Mouse (Mus musculus): Measurements from ENCODE around the gene Cgas. TPM values are rescaled to one million over a fixed set of nuclear protein-coding genes. Genes with fewer than 3 reads are reported as not detected.
"Not testable (repeated sequence)": the region's sequence is repeated elsewhere in the genome, so short reads cannot be mapped to it uniquely, and the experiment has no call there.

The Cgas gene
- 1.2 TPM in 2 replicates for polyA plus RNA-seq (2012; rRNA removed)

GRCm38 (mm10) chr9:78442579-78443392, at the start of gene Cgas:
Cgas (minus strand) TSS chr9:78443237.
- DNase-seq (ENCODE audit: low read depth, low spot score) = peak; percentile 33
- under 1% methylated on average over 81 of the region's 81 CpGs for WGBS

- 61% methylated on average over 3 of the region's 3 CpGs for WGBS
- DNase-seq (ENCODE audit: low read depth, low spot score) = no peak
These were observed 49.2 kb upstream of the Cgas start for GRCm38 (mm10) chr9:78492254-78492653.

GRCm38 (mm10) chr9:78491169-78491568, 48.1 kb upstream of the Cgas start:
- DNase-seq (ENCODE audit: low read depth, low spot score) = no peak
- 10% methylated on average over 3 of the region's 3 CpGs for WGBS

GRCm38 (mm10) chr9:78488890-78489420, 45.9 kb upstream of the Cgas start, which contains the start of gene Eef1a1:
Eef1a1 (minus strand) TSS chr9:78489151.
- DNase-seq (ENCODE audit: low read depth, low spot score) = no peak
- under 1% methylated on average over 16 of the region's 20 CpGs for WGBS

GRCm38 (mm10) chr9:78488021-78488420, 45.0 kb upstream of the Cgas start:
- DNase-seq (ENCODE audit: low read depth, low spot score) = not testable (repeated sequence)
- 69% methylated on average over 5 of the region's 5 CpGs for WGBS

GRCm38 (mm10) chr9:78484660-78485059, 41.6 kb upstream of the Cgas start:
- 83% methylated on average over 3 of the region's 3 CpGs for WGBS
- no peak for DNase-seq (ENCODE audit: low read depth, low spot score)

GRCm38 (mm10) chr9:78482386-78482785, 39.3 kb upstream of the Cgas start:
- no peak for DNase-seq (ENCODE audit: low read depth, low spot score)
- WGBS = 20% methylated on average over 3 of the region's 3 CpGs

GRCm38 (mm10) chr9:78481423-78482331, 38.6 kb upstream of the Cgas start:
- under 1% methylated on average over 73 of the region's 77 CpGs for WGBS
- DNase-seq (ENCODE audit: low read depth, low spot score) = peak; percentile 92

- no peak for DNase-seq (ENCODE audit: low read depth, low spot score)
- under 1% methylated on average over 46 of the region's 46 CpGs for WGBS
These were observed 37.8 kb upstream of the Cgas start for GRCm38 (mm10) chr9:78480706-78481358.

GRCm38 (mm10) chr9:78480227-78480626, 37.2 kb upstream of the Cgas start:
- WGBS = 1% methylated on average over 13 of the region's 13 CpGs

GRCm38 (mm10) chr9:78479308-78479707, 36.3 kb upstream of the Cgas start:
- not testable (repeated sequence) for DNase-seq (ENCODE audit: low read depth, low spot score)
- WGBS = 17% methylated on average over 8 of the region's 8 CpGs

More at GRCm38 (mm10) chr9:78480227-78480626, 37.2 kb upstream of the Cgas start:
- DNase-seq (ENCODE audit: low read depth, low spot score) = not testable (repeated sequence)

- not testable (repeated sequence) for DNase-seq (ENCODE audit: low read depth, low spot score)
These were observed 35.1 kb upstream of the Cgas start for GRCm38 (mm10) chr9:78478009-78478605.

GRCm38 (mm10) chr9:78477021-78477551, 34.0 kb upstream of the Cgas start:
- DNase-seq (ENCODE audit: low read depth, low spot score) = no peak
- 9% methylated on average over 5 of the region's 5 CpGs for WGBS

More at GRCm38 (mm10) chr9:78478009-78478605, 35.1 kb upstream of the Cgas start:
- WGBS = 37% methylated on average over 1 of the region's 1 CpGs

- 41% methylated on average over 1 of the region's 1 CpGs for WGBS
- DNase-seq (ENCODE audit: low read depth, low spot score) = no peak
These were observed 33.5 kb upstream of the Cgas start for GRCm38 (mm10) chr9:78476531-78477020.

GRCm38 (mm10) chr9:78475873-78476272, 32.8 kb upstream of the Cgas start:
- 84% methylated on average over 4 of the region's 4 CpGs for WGBS
- no peak for DNase-seq (ENCODE audit: low read depth, low spot score)

GRCm38 (mm10) chr9:78475383-78475780, 32.3 kb upstream of the Cgas start:
- no peak for DNase-seq (ENCODE audit: low read depth, low spot score)
- WGBS = 77% methylated on average over 2 of the region's 2 CpGs

- no peak for DNase-seq (ENCODE audit: low read depth, low spot score)
- 74% methylated on average over 5 of the region's 5 CpGs for WGBS
These were observed 31.8 kb upstream of the Cgas start for GRCm38 (mm10) chr9:78474771-78475382.

- DNase-seq (ENCODE audit: low read depth, low spot score) = no peak
- WGBS = 72% methylated on average over 2 of the region's 2 CpGs
These were observed 31.2 kb upstream of the Cgas start for GRCm38 (mm10) chr9:78474270-78474669.

Data from large intestine, adult 2 months (tissue).